In the genomic region with DNA sequence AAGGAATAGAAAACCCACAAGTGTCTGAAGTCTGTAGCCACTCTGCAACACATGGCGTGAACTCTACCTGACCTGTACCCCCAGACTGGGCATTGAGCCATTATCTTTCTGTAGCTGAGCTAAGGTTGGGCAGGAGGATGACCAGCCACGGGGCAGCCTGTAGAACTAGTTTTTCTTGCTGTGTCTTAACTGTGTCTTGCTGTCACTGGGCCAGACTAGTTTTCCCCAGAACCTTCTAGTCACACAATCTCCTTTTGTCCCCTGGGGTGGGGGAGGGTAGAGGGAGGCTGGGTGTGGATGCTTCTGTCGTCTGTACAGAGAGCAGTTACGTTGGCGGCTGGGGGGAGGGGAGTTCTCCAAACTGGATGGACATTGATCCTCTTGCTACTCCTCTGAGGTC, we compare ENCODE assay signal across 10 mouse cellular contexts. TPM values are rescaled to one million over a fixed set of nuclear protein-coding genes. Genes with fewer than 3 reads are reported as not detected.
A peak's percentile ranks its signal among the peaks of the same experiment; 100 is the strongest.
DNase-seq lines count a peak whose midpoint lies in the region; TF ChIP-seq lines count a peak whose summit lies in the region.
"Had no signal": no experiment of that assay in that cellular context is flagged by ENCODE, and none has a peak within 500 bp of the region (broad histone marks: within the 10 kb centered on the region; RNA-seq: fewer than 3 reads in every experiment).

No protein-coding gene starts in this region.

- no peak overlapping the region for H3K4me3 ChIP-seq in ES-E14 (ENCODE audit: insufficient read depth in 1 of 2, low read depth in 1 of 2, low read length in 2 of 2, poor library complexity in 1 of 2, severe bottlenecking in 1 of 2)
- H3K4me3 ChIP-seq in brown adipose tissue, adult 24 weeks (ENCODE audit: insufficient read depth, low read depth, low read length) = no peak overlapping the region
- H3K4me3 ChIP-seq: forebrain, embryonic 12.5 days; megakaryocyte, embryonic 14.5 days had no signal

- no peaks in the 10 kb centered on the region for H3K36me3 ChIP-seq in ES-E14 (ENCODE audit: control insufficient read depth, insufficient read depth, low read length, poor library complexity, severe bottlenecking)
- H3K36me3 ChIP-seq: forebrain, embryonic 12.5 days had no signal

- in situ Hi-C loops in ES-E14 (cut with MboI; ENCODE audit: low sequenced_read_pairs in 2 of 2, unreplicated experiment in 2 of 2) = no loop called here

- peaks cover 4 to 24% of the 10 kb centered on the region in 2 experiments; a peak in 2 of 4 replicates for H3K4me1 ChIP-seq in ES-E14 (ENCODE audit: control insufficient read depth in 2 of 2, insufficient read depth in 2 of 2, low read length in 2 of 2, poor library complexity in 1 of 2)
- H3K4me1 ChIP-seq in brown adipose tissue, adult 24 weeks (ENCODE audit: control insufficient read depth, insufficient read depth, insufficient read length, low read length) = peaks cover 17% of the 10 kb centered on the region; the same call in 1 of the 2 replicates
- H3K4me1 ChIP-seq: megakaryocyte, embryonic 14.5 days had no signal

- H3K27ac ChIP-seq in ES-E14 (ENCODE audit: insufficient read depth, low read depth, low read length, poor library complexity, severe bottlenecking) = no peak overlapping the region
- H3K27ac ChIP-seq in brown adipose tissue, adult 24 weeks (replicated peaks; ENCODE audit: low read depth, low read length) = 0 out of 2 replicates have a peak overlapping the region, but pooled peaks have one; percentile 22

- DNase-seq in ES-E14 (ENCODE audit: low read depth, low spot score) = peak; percentile 70
- peak; percentile 73 for DNase-seq in kidney, adult 9 months
- peak; percentile 27 for DNase-seq in lung, postnatal 14 days
- no peak for DNase-seq in layer of hippocampus, adult 18-20 months (ENCODE audit: low spot score in 2 of 2)
- DNase-seq in adrenal gland, postnatal 4 days (ENCODE audit: low spot score in 2 of 2) = no peak
- DNase-seq in MN1 (ENCODE audit: low spot score) = no peak
- DNase-seq: layer of hippocampus, postnatal 36 days had no signal

- no peaks in the 10 kb centered on the region for H3K9me3 ChIP-seq in ES-E14 (ENCODE audit: control insufficient read depth, insufficient read depth, low read depth, low read length)
- H3K9me3 ChIP-seq: forebrain, embryonic 12.5 days; megakaryocyte, embryonic 14.5 days had no signal

- H3K9ac ChIP-seq in ES-E14 (ENCODE audit: insufficient read depth, low read depth, low read length, poor library complexity, severe bottlenecking) = no peak overlapping the region
- H3K9ac ChIP-seq: forebrain, embryonic 12.5 days had no signal

TF ChIP-seq in ES-E14, 5 proteins besides CTCF, POLR2A, EP300 and RAD21:
- TF ChIP-seq CHD2 (IDR thresholded peaks at IDR 0.05; ENCODE audit: low read depth, low read length) (no peak), ZNF384 (IDR thresholded peaks at IDR 0.05; ENCODE audit: low read depth, low read length) (no peak), ZC3H11A (IDR thresholded peaks at IDR 0.05; ENCODE audit: borderline replicate concordance, low read depth, low read length) (no peak), HCFC1 (IDR thresholded peaks at IDR 0.05; ENCODE audit: borderline replicate concordance, insufficient read depth, low read length) (no peak), MAFK (IDR thresholded peaks at IDR 0.05; ENCODE audit: insufficient read depth, low read depth, low read length) (no peak)

RNA-seq across cellular contexts. Expression of a gene that starts 10.9 kb away (rescaled TPM):
- 1.9 and 3.3 TPM in 2 replicates for total RNA-seq in ES-E14 (2012; rRNA removed)
- polyA plus RNA-seq in brown adipose tissue, adult 24 weeks (2012; ENCODE audit: insufficient read depth, insufficient read length, missing spikeins) = 79.8 and 109 TPM in 2 replicates
- 10 to 100 TPM; 10.1 to 11.1 TPM for total RNA-seq in layer of hippocampus, adult 18-20 months (2021)
- 1 to 10 TPM; 6.3 to 7.3 TPM for total RNA-seq in adrenal gland, postnatal 4 days (2021)

Comparison
In these comparisons a context has a peak if more than half of its experiments do, and no peak if none do; other contexts are left out.
1. DNase-seq: peak in ES-E14 (single experiment), kidney, adult 9 months (single experiment) and lung, postnatal 14 days (single experiment); none in layer of hippocampus, adult 18-20 months (0 of 2), adrenal gland, postnatal 4 days (0 of 2) and MN1 (single experiment).